Mouse (Mus musculus): ENCODE measurements around the gene Svs3b.
"Not testable (repeated sequence)": the region's sequence is repeated elsewhere in the genome, so short reads cannot be mapped to it uniquely, and the experiment has no call there.

Svs3b gene

GRCm38 (mm10) chr2:164256540-164256939, at the start of gene Svs3b:
Gene Svs3b, minus strand, starts transcription at chr2:164256640.
- not testable (repeated sequence) for DNase-seq (ENCODE audit: low spot score in 2 of 2)

- not testable (repeated sequence) for DNase-seq (ENCODE audit: low spot score in 2 of 2)
Measured at GRCm38 (mm10) chr2:164288968-164289367, 32.5 kb upstream of the Svs3b start, which contains the start of gene Svs3a. Gene Svs3a, plus strand, starts transcription at chr2:164289268.

GRCm38 (mm10) chr2:164278359-164278758, 21.9 kb upstream of the Svs3b start, which contains the start of gene Svs4:
Gene Svs4, minus strand, starts transcription at chr2:164278459.
- DNase-seq (ENCODE audit: low spot score in 2 of 2), result no peak

- DNase-seq (ENCODE audit: low spot score in 2 of 2), result no peak
Measured at GRCm38 (mm10) chr2:164238366-164238765, 18.1 kb downstream of the Svs3b start, which contains the start of gene Svs2. Gene Svs2, minus strand, starts transcription at chr2:164238466.

GRCm38 (mm10) chr2:164232671-164233070, 23.8 kb downstream of the Svs3b start:
- no peak for DNase-seq (ENCODE audit: low spot score in 2 of 2)

- no peak for DNase-seq (ENCODE audit: low spot score in 2 of 2)
Measured at GRCm38 (mm10) chr2:164228361-164229070, 27.9 kb downstream of the Svs3b start.

GRCm38 (mm10) chr2:164221522-164221921, 34.9 kb downstream of the Svs3b start, which contains the start of gene Wfdc15b:
Gene Wfdc15b, minus strand, starts transcription at chr2:164221660.
- no peak for DNase-seq (ENCODE audit: low spot score in 2 of 2)

GRCm38 (mm10) chr2:164219295-164219694, 37.1 kb downstream of the Svs3b start:
- DNase-seq (ENCODE audit: low spot score in 2 of 2), result no peak

- DNase-seq (ENCODE audit: low spot score in 2 of 2), result no peak
Measured at GRCm38 (mm10) chr2:164212711-164213110, 43.7 kb downstream of the Svs3b start.

GRCm38 (mm10) chr2:164210892-164211291, 45.5 kb downstream of the Svs3b start:
- DNase-seq (ENCODE audit: low spot score in 2 of 2), result no peak

GRCm38 (mm10) chr2:164206676-164207075, 49.8 kb downstream of the Svs3b start:
- peak; percentile 5 to 19 for DNase-seq (ENCODE audit: low spot score in 2 of 2)

GRCm38 (mm10) chr2:164206011-164206410, 50.4 kb downstream of the Svs3b start:
- not testable (repeated sequence) for DNase-seq (ENCODE audit: low spot score in 2 of 2)

All from right cerebral cortex, adult 2 months (tissue).